Mouse (Mus musculus) limb, embryonic 12.5 days (tissue): ENCODE data around the gene Zkscan2. TPM values are rescaled to one million over a fixed set of nuclear protein-coding genes. Genes with fewer than 3 reads are reported as not detected.

Experiments used
- ATAC-seq: fragments of 200-750 bp; cut with Nextera tagmentation; 2 replicates; pipeline ENCODE4 v1.8.0; 2017; ENCODE audit warnings: low read depth, moderate TSS enrichment; ENCODE audit not compliant: insufficient number of reproducible peaks, insufficient read depth, low FRiP score, low TSS enrichment
- H3K27ac ChIP-seq: fragments of 300-500 bp; sonication (generic); 2 replicates; pipeline ENCODE4 v1.5.1; 2016; ENCODE audit warnings: mild to moderate bottlenecking, moderate library complexity
- H3K27me3 ChIP-seq: fragments of 300-500 bp; sonication (generic); 2 replicates; pipeline ENCODE4 v1.6.1; 2016; ENCODE audit warnings: mild to moderate bottlenecking, moderate library complexity
- H3K36me3 ChIP-seq: fragments of 300-500 bp; sonication (generic); 2 replicates; pipeline ENCODE4 v1.6.1; 2016; ENCODE audit warnings: mild to moderate bottlenecking, moderate library complexity
- H3K4me1 ChIP-seq: fragments of 300-500 bp; sonication (generic); replicated peaks from 2 replicates; pipeline ENCODE4 v1.6.1; 2016
- H3K4me2 ChIP-seq: fragments of 300-500 bp; sonication (generic); 2 replicates; pipeline ENCODE4 v1.6.1; 2016; ENCODE audit warnings: mild to moderate bottlenecking, moderate library complexity
- H3K4me3 ChIP-seq: fragments of 300-500 bp; sonication (generic); replicated peaks from 2 replicates; pipeline ENCODE4 v1.5.1; 2016; ENCODE audit warnings: mild to moderate bottlenecking
- H3K9ac ChIP-seq: fragments of 300-500 bp; sonication (generic); replicated peaks from 2 replicates; pipeline ENCODE4 v1.6.1; 2016; ENCODE audit warnings: mild to moderate bottlenecking, moderate library complexity
- H3K9me3 ChIP-seq: fragments of 300-500 bp; sonication (generic); 2 replicates; pipeline ENCODE4 v1.6.1; 2016; ENCODE audit warnings: mild to moderate bottlenecking, moderate library complexity
- WGBS: fragments of 180-500 bp; shearing (Covaris S2); methylation state at CpG from one replicate; pipeline ENCODE4 v1.1.7; 2016; 5-methylcytosine and 5-hydroxymethylcytosine counted together
- polyA plus RNA-seq: library from polyadenylated mRNA; unstranded; fragments of >200 nt; fragmentation: Nextera tagmentation; extraction: Ambion mirVana; gene quantifications from 2 replicates; pipeline ENCODE4 v1.2.1, GENCODE M21; 2016

Zkscan2 gene
- polyA plus RNA-seq, 1 experiment from 2014 or later, result 5.8 TPM

- WGBS, result 86% methylated on average over 4 of the region's 4 CpGs
These were observed 69.0 kb downstream of the Zkscan2 start for GRCm38 (mm10) chr7:123431206-123431605.

GRCm38 (mm10) chr7:123430411-123430705 lies 69.9 kb downstream of the Zkscan2 start:
- Histone ChIP-seq H3K9ac (no peak overlapping the region), H3K27ac (no peak overlapping the region), H3K36me3 (peaks cover 49% of the 10 kb centered on the region), H3K4me3 (no peak overlapping the region), H3K4me2 (no peak overlapping the region), H3K27me3 (no peaks in the 10 kb centered on the region), H3K4me1 (no peaks in the 10 kb centered on the region), H3K9me3 (no peaks in the 10 kb centered on the region)
- 79% methylated on average over 4 of the region's 4 CpGs for WGBS
- no peak for ATAC-seq

More at GRCm38 (mm10) chr7:123431206-123431605, 69.0 kb downstream of the Zkscan2 start:
- Histone ChIP-seq H3K4me2 (no peak overlapping the region), H3K27ac (no peak overlapping the region), H3K4me1 (no peaks in the 10 kb centered on the region), H3K9ac (no peak overlapping the region), H3K9me3 (no peaks in the 10 kb centered on the region), H3K4me3 (no peak overlapping the region), H3K36me3 (peaks cover 45% of the 10 kb centered on the region), H3K27me3 (no peaks in the 10 kb centered on the region)
- ATAC-seq, result no peak

- Histone ChIP-seq H3K27me3 (no peaks in the 10 kb centered on the region), H3K9ac (no peak overlapping the region), H3K4me2 (no peak overlapping the region), H3K36me3 (peaks cover 53% of the 10 kb centered on the region), H3K4me3 (no peak overlapping the region), H3K27ac (no peak overlapping the region), H3K9me3 (no peaks in the 10 kb centered on the region), H3K4me1 (no peaks in the 10 kb centered on the region)
- 89% methylated on average over 8 of the region's 8 CpGs for WGBS
- no peak for ATAC-seq
These were observed 70.4 kb downstream of the Zkscan2 start for GRCm38 (mm10) chr7:123429624-123430410.

Other genes with a start within 250 kb of the Zkscan2 start
- gene Lcmt1, start 130.7 kb downstream of the Zkscan2 start, polyA plus RNA-seq, result 50.7 and 52.7 TPM in 2 replicates
- 20.3 and 26.1 TPM in 2 replicates for gene Arhgap17, start 130.5 kb downstream of the Zkscan2 start, polyA plus RNA-seq
- 0.41 and 0.73 TPM in 2 replicates for gene Aqp8, start 38.2 kb downstream of the Zkscan2 start, polyA plus RNA-seq